11 mouse cellular contexts compared by ENCODE assay signal in the genomic region with DNA sequence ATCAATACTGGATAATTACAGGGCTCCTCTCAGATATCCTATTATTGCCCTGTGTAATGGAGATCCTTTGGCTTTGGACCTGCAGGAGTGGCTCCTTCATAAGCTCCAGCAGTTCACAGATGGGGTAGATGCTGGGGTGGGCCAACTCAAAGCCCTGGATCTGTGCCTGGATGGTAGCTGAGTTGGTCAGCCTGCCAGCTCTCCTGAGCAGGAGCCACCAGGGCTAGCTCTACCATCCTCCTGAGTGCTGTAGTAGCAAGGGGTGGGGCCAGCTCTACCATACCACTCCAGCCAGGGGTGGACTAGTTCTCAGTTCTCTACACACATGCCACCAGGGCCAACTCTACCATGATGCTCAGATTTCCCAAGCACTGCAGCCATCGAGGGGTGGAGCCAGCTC.
"Had no signal": no experiment of that assay in that cellular context is flagged by ENCODE, and none has a peak within 500 bp of the region (broad histone marks: within the 10 kb centered on the region; RNA-seq: fewer than 3 reads in every experiment).

No protein-coding gene starts in this region.

- H3K4me1 ChIP-seq: kidney, embryonic 15.5 days; limb, embryonic 12.5 days; lung, embryonic 15.5 days; midbrain, embryonic 12.5 days had no signal

- H3K9me3 ChIP-seq: kidney, embryonic 15.5 days; limb, embryonic 12.5 days; lung, embryonic 15.5 days; midbrain, embryonic 12.5 days had no signal

- H3K27ac ChIP-seq: kidney, embryonic 15.5 days; limb, embryonic 12.5 days; lung, embryonic 15.5 days; macrophage; midbrain, embryonic 12.5 days had no signal

- H3K4me2 ChIP-seq: kidney, embryonic 15.5 days; limb, embryonic 12.5 days; lung, embryonic 15.5 days; midbrain, embryonic 12.5 days had no signal

- H3K4me3 ChIP-seq: kidney, embryonic 15.5 days; limb, embryonic 12.5 days; lung, embryonic 15.5 days; midbrain, embryonic 12.5 days had no signal

- DNase-seq: kidney, adult 2 months; kidney, postnatal 25 days; liver; lung, postnatal 14 days; thymus, adult 18-20 months; thymus, postnatal 14 days had no signal

- H3K27me3 ChIP-seq: kidney, embryonic 15.5 days; limb, embryonic 12.5 days; lung, embryonic 15.5 days; midbrain, embryonic 12.5 days had no signal

- H3K9ac ChIP-seq: kidney, embryonic 15.5 days; limb, embryonic 12.5 days; lung, embryonic 15.5 days; midbrain, embryonic 12.5 days had no signal
